Mouse (Mus musculus) ES-E14 (cell line): Measurements from ENCODE around the gene Morn1.

ENCODE experiments used
- CHD2 ChIP-seq: IDR thresholded peaks from 2 replicates; pipeline ENCODE4 v1.6.1; 2014; ENCODE audit warnings: mild to moderate bottlenecking, low read depth, low read length, inconsistent platforms
- MAFK ChIP-seq: IDR thresholded peaks from 2 replicates; pipeline ENCODE4 v1.6.1; 2014; ENCODE audit warnings: mild to moderate bottlenecking, low read depth, low read length, inconsistent platforms; ENCODE audit not compliant: insufficient read depth

- TF ChIP-seq MAFK: no peak
- TF ChIP-seq CHD2: no peak
Observed at GRCm38 (mm10) chr4:155184248-155185070, 98.1 kb downstream of the Morn1 start.
